Mouse (Mus musculus) Muller cell, postnatal 12 days (primary cell): ENCODE results near the gene Dok3.

Experiments used
- DNase-seq: peaks from one replicate; pipeline ENCODE4 v3.0.0-alpha.2; 2015; ENCODE audit errors: inconsistent ontology term

Dok3 gene

GRCm38 (mm10) chr13:55540933-55541332, 11.8 kb upstream of the Dok3 start:
- no peak for DNase-seq

GRCm38 (mm10) chr13:55536194-55537175, 7.4 kb upstream of the Dok3 start, which contains the start of gene Ddx41:
Gene Ddx41 (minus strand): TSS chr13:55536658.
- peak; percentile 97 for DNase-seq

- DNase-seq, result peak; percentile 8
Observed at GRCm38 (mm10) chr13:55535796-55536193, 6.7 kb upstream of the Dok3 start.

- DNase-seq, result no peak
Observed at GRCm38 (mm10) chr13:55535191-55535590, 6.1 kb upstream of the Dok3 start.

- no peak for DNase-seq
Observed at GRCm38 (mm10) chr13:55527834-55528772, 993 bp downstream of the Dok3 start.

- DNase-seq, result no peak
Observed at GRCm38 (mm10) chr13:55527212-55527611, 1.9 kb downstream of the Dok3 start.

GRCm38 (mm10) chr13:55525733-55526553, 3.2 kb downstream of the Dok3 start:
- DNase-seq, result no peak

GRCm38 (mm10) chr13:55523951-55524600, 5.0 kb downstream of the Dok3 start:
- no peak for DNase-seq

GRCm38 (mm10) chr13:55523278-55523677, 5.8 kb downstream of the Dok3 start:
- DNase-seq, result no peak

- DNase-seq, result peak; percentile 46
Observed at GRCm38 (mm10) chr13:55522730-55523129, 6.4 kb downstream of the Dok3 start.

GRCm38 (mm10) chr13:55519606-55520005, 9.5 kb downstream of the Dok3 start:
- no peak for DNase-seq

- peak; percentile 77 for DNase-seq
Observed at GRCm38 (mm10) chr13:55516955-55517354, 12.1 kb downstream of the Dok3 start.

GRCm38 (mm10) chr13:55513828-55514227, 15.3 kb downstream of the Dok3 start:
- no peak for DNase-seq

- DNase-seq, result peak; percentile 98
Observed at GRCm38 (mm10) chr13:55513111-55513748, 15.9 kb downstream of the Dok3 start, which contains the start of gene Pdlim7. Gene Pdlim7 (minus strand): TSS chr13:55513676.

- peak; percentile 81 for DNase-seq
Observed at GRCm38 (mm10) chr13:55512379-55513031, 16.6 kb downstream of the Dok3 start.

GRCm38 (mm10) chr13:55511492-55511861, 17.6 kb downstream of the Dok3 start:
- DNase-seq, result no peak

- DNase-seq, result peak; percentile 97
Observed at GRCm38 (mm10) chr13:55510668-55511491, 18.2 kb downstream of the Dok3 start.

GRCm38 (mm10) chr13:55510332-55510667, 18.8 kb downstream of the Dok3 start:
- no peak for DNase-seq

- no peak for DNase-seq
Observed at GRCm38 (mm10) chr13:55508531-55508930, 20.6 kb downstream of the Dok3 start.
